Mouse (Mus musculus): Measurements from ENCODE around the gene Inpp4a. TPM values are rescaled to one million over a fixed set of nuclear protein-coding genes. Genes with fewer than 3 reads are reported as not detected.

The Inpp4a gene
- polyA plus RNA-seq, 1 experiment from 2014 or later = 12.8 TPM

GRCm38 (mm10) chr1:37401687-37402086 is 102.0 kb downstream of the Inpp4a start:
- H3K4me3 ChIP-seq (replicated peaks) = no peak overlapping the region
- no peak for ATAC-seq
- no peak overlapping the region for H3K4me2 ChIP-seq (replicated peaks)

GRCm38 (mm10) chr1:37405137-37405536 is 105.5 kb downstream of the Inpp4a start:
- ATAC-seq = no peak
- H3K27me3 ChIP-seq (replicated peaks) = no peaks in the 10 kb centered on the region
- WGBS = 85% methylated on average over 2 of the region's 2 CpGs
- H3K9ac ChIP-seq = no peak overlapping the region
- H3K4me3 ChIP-seq (replicated peaks) = no peak overlapping the region
- H3K36me3 ChIP-seq = no peaks in the 10 kb centered on the region
- no peaks in the 10 kb centered on the region for H3K4me1 ChIP-seq (replicated peaks)
- no peak overlapping the region for H3K27ac ChIP-seq
- no peaks in the 10 kb centered on the region for H3K9me3 ChIP-seq
- H3K4me2 ChIP-seq (replicated peaks) = no peak overlapping the region

More at GRCm38 (mm10) chr1:37401687-37402086, 102.0 kb downstream of the Inpp4a start:
- no peak overlapping the region for H3K9ac ChIP-seq
- no peaks in the 10 kb centered on the region for H3K9me3 ChIP-seq
- H3K27me3 ChIP-seq (replicated peaks) = no peaks in the 10 kb centered on the region
- WGBS = 60% methylated on average over 4 of the region's 4 CpGs
- H3K27ac ChIP-seq = no peak overlapping the region
- peaks cover 15% of the 10 kb centered on the region; the same call in 1 of the 2 replicates for H3K4me1 ChIP-seq (replicated peaks)
- H3K36me3 ChIP-seq = no peaks in the 10 kb centered on the region

GRCm38 (mm10) chr1:37407228-37407627 is 107.6 kb downstream of the Inpp4a start:
- H3K9ac ChIP-seq = no peak overlapping the region

GRCm38 (mm10) chr1:37408059-37408458 is 108.4 kb downstream of the Inpp4a start:
- H3K36me3 ChIP-seq = no peaks in the 10 kb centered on the region
- no peak for ATAC-seq
- 87% methylated on average over 8 of the region's 8 CpGs for whole genome bisulfite sequencing

More at GRCm38 (mm10) chr1:37407228-37407627, 107.6 kb downstream of the Inpp4a start:
- ATAC-seq = no peak
- Histone ChIP-seq H3K4me1 (replicated peaks) (no peaks in the 10 kb centered on the region), H3K27ac (no peak overlapping the region), H3K4me2 (replicated peaks) (no peak overlapping the region), H3K27me3 (replicated peaks) (no peaks in the 10 kb centered on the region), H3K36me3 (no peaks in the 10 kb centered on the region), H3K9me3 (no peaks in the 10 kb centered on the region), H3K4me3 (replicated peaks) (no peak overlapping the region)
- WGBS = 81% methylated on average over 8 of the region's 8 CpGs

GRCm38 (mm10) chr1:37408678-37409077 is 109.0 kb downstream of the Inpp4a start:
- Histone ChIP-seq H3K27me3 (replicated peaks) (no peaks in the 10 kb centered on the region), H3K27ac (no peak overlapping the region), H3K36me3 (no peaks in the 10 kb centered on the region), H3K9ac (no peak overlapping the region), H3K4me2 (replicated peaks) (no peak overlapping the region), H3K9me3 (no peaks in the 10 kb centered on the region), H3K4me1 (replicated peaks) (no peaks in the 10 kb centered on the region), H3K4me3 (replicated peaks) (no peak overlapping the region)
- no peak for ATAC-seq
- WGBS = 72% methylated on average over 3 of the region's 3 CpGs

More at GRCm38 (mm10) chr1:37408059-37408458, 108.4 kb downstream of the Inpp4a start:
- Histone ChIP-seq H3K27ac (no peak overlapping the region), H3K4me2 (replicated peaks) (no peak overlapping the region), H3K9me3 (no peaks in the 10 kb centered on the region), H3K4me1 (replicated peaks) (no peaks in the 10 kb centered on the region), H3K27me3 (replicated peaks) (no peaks in the 10 kb centered on the region), H3K9ac (no peak overlapping the region), H3K4me3 (replicated peaks) (no peak overlapping the region)

- no peaks in the 10 kb centered on the region for H3K4me1 ChIP-seq (replicated peaks)
- H3K27ac ChIP-seq = no peak overlapping the region
- no peak overlapping the region for H3K4me3 ChIP-seq (replicated peaks)
- H3K36me3 ChIP-seq = no peaks in the 10 kb centered on the region
- no peak overlapping the region for H3K9ac ChIP-seq
- no peaks in the 10 kb centered on the region for H3K27me3 ChIP-seq (replicated peaks)
- H3K9me3 ChIP-seq = no peaks in the 10 kb centered on the region
- H3K4me2 ChIP-seq (replicated peaks) = no peak overlapping the region
- ATAC-seq = no peak
Measured at GRCm38 (mm10) chr1:37409647-37410046, 110.0 kb downstream of the Inpp4a start.

- ATAC-seq = 0 out of 2 replicates have a peak, but pooled peaks have one; percentile 43
- peaks cover 8% of the 10 kb centered on the region for H3K36me3 ChIP-seq
- H3K9ac ChIP-seq = no peak overlapping the region
- no peaks in the 10 kb centered on the region for H3K9me3 ChIP-seq
- H3K4me1 ChIP-seq (replicated peaks) = no peaks in the 10 kb centered on the region
- H3K27me3 ChIP-seq (replicated peaks) = no peaks in the 10 kb centered on the region
- no peak overlapping the region for H3K4me2 ChIP-seq (replicated peaks)
- H3K4me3 ChIP-seq (replicated peaks) = no peak overlapping the region
- WGBS = 77% methylated on average over 1 of the region's 1 CpGs
- H3K27ac ChIP-seq = no peak overlapping the region
Measured at GRCm38 (mm10) chr1:37415394-37415793, 115.7 kb downstream of the Inpp4a start.

GRCm38 (mm10) chr1:37419420-37419819 is 119.8 kb downstream of the Inpp4a start:
- 86% methylated on average over 1 of the region's 1 CpGs for WGBS

GRCm38 (mm10) chr1:37427144-37427875 is 127.6 kb downstream of the Inpp4a start:
- peaks cover 12% of the 10 kb centered on the region for H3K36me3 ChIP-seq
- H3K4me3 ChIP-seq (replicated peaks) = no peak overlapping the region
- H3K9ac ChIP-seq = no peak overlapping the region
- 92% methylated on average over 8 of the region's 8 CpGs for WGBS
- no peak for ATAC-seq
- peaks cover 12% of the 10 kb centered on the region for H3K4me1 ChIP-seq (replicated peaks)
- no peaks in the 10 kb centered on the region for H3K27me3 ChIP-seq (replicated peaks)
- no peak overlapping the region for H3K27ac ChIP-seq
- H3K9me3 ChIP-seq = no peaks in the 10 kb centered on the region
- no peak overlapping the region for H3K4me2 ChIP-seq (replicated peaks)

More at GRCm38 (mm10) chr1:37419420-37419819, 119.8 kb downstream of the Inpp4a start:
- Histone ChIP-seq H3K4me3 (replicated peaks) (no peak overlapping the region), H3K36me3 (peaks cover 14% of the 10 kb centered on the region), H3K27ac (no peak overlapping the region), H3K4me2 (replicated peaks) (no peak overlapping the region), H3K4me1 (replicated peaks) (no peaks in the 10 kb centered on the region), H3K9me3 (no peaks in the 10 kb centered on the region), H3K27me3 (replicated peaks) (no peaks in the 10 kb centered on the region), H3K9ac (no peak overlapping the region)
- no peak for ATAC-seq

- H3K4me2 ChIP-seq (replicated peaks) = peak overlapping the region; percentile 85
- H3K27me3 ChIP-seq (replicated peaks) = no peaks in the 10 kb centered on the region
- 0 out of 2 replicates have a peak overlapping the region, but pooled peaks have one; percentile 54 for H3K27ac ChIP-seq
- H3K9ac ChIP-seq = no peak overlapping the region; the same call in 1 of the 2 replicates
- ATAC-seq = no peak
- peaks cover 12% of the 10 kb centered on the region for H3K4me1 ChIP-seq (replicated peaks)
- peak overlapping the region; percentile 99 for H3K4me3 ChIP-seq (replicated peaks)
- WGBS = 59% methylated on average over 2 of the region's 2 CpGs
- H3K9me3 ChIP-seq = no peaks in the 10 kb centered on the region
- H3K36me3 ChIP-seq = peaks cover 22% of the 10 kb centered on the region
Measured at GRCm38 (mm10) chr1:37428911-37429310, 129.2 kb downstream of the Inpp4a start.

- no peaks in the 10 kb centered on the region for H3K27me3 ChIP-seq (replicated peaks)
- H3K4me2 ChIP-seq (replicated peaks) = peak within 1 kb of the TSS; percentile 85
- peak within 1 kb of the TSS; percentile 99 for H3K4me3 ChIP-seq (replicated peaks)
- ATAC-seq = peak; percentile 99
- H3K36me3 ChIP-seq = peaks cover 20% of the 10 kb centered on the region
- H3K27ac ChIP-seq = peak within 1 kb of the TSS; percentile 85
- no peaks in the 10 kb centered on the region for H3K9me3 ChIP-seq
- peak within 1 kb of the TSS; percentile 95 for H3K9ac ChIP-seq
- WGBS = 2% methylated on average over 57 of the region's 57 CpGs
- H3K4me1 ChIP-seq (replicated peaks) = peaks cover 12% of the 10 kb centered on the region
Measured at GRCm38 (mm10) chr1:37429366-37430296, 130.0 kb downstream of the Inpp4a start, which contains the start of the genes Coa5 and Unc50. Gene Coa5, minus strand, starts transcription at chr1:37430103. Gene Unc50, plus strand, starts transcription at chr1:37430139.

GRCm38 (mm10) chr1:37430297-37430840 is 130.7 kb downstream of the Inpp4a start:
- peak overlapping the region; percentile 85 for H3K4me2 ChIP-seq (replicated peaks)
- peak overlapping the region; percentile 95 for H3K9ac ChIP-seq
- WGBS = 1% methylated on average over 40 of the region's 40 CpGs
- peak overlapping the region; percentile 99 for H3K4me3 ChIP-seq (replicated peaks)
- H3K4me1 ChIP-seq (replicated peaks) = peaks cover 12% of the 10 kb centered on the region
- peak overlapping the region; percentile 85 for H3K27ac ChIP-seq
- no peaks in the 10 kb centered on the region for H3K9me3 ChIP-seq
- no peaks in the 10 kb centered on the region for H3K27me3 ChIP-seq (replicated peaks)
- H3K36me3 ChIP-seq = peaks cover 20% of the 10 kb centered on the region
- ATAC-seq = peak; percentile 75
